Mouse (Mus musculus) limb, embryonic 10.5 days (tissue): ENCODE results near the gene Prr7. TPM values are rescaled to one million over a fixed set of nuclear protein-coding genes. Genes with fewer than 3 reads are reported as not detected.
A peak's percentile ranks its signal among the peaks of the same experiment; 100 is the strongest.
"Not testable (repeated sequence)": the region's sequence is repeated elsewhere in the genome, so short reads cannot be mapped to it uniquely, and the experiment has no call there.

Source experiments
- DNase-seq: peaks from one replicate; pipeline ENCODE4 v3.0.0-alpha.2; 2017; ENCODE audit warnings: low spot score
- H3K27ac ChIP-seq: fragments of 300-500 bp; sonication (generic); 2 replicates; pipeline ENCODE4 v1.5.1; 2016; ENCODE audit warnings: mild to moderate bottlenecking
- H3K27me3 ChIP-seq: fragments of 300-500 bp; sonication (generic); 2 replicates; pipeline ENCODE4 v1.6.1; 2016; ENCODE audit warnings: low read depth, mild to moderate bottlenecking; ENCODE audit not compliant: poor library complexity, severe bottlenecking
- H3K36me3 ChIP-seq: fragments of 300-500 bp; sonication (generic); 2 replicates; pipeline ENCODE4 v1.6.1; 2016; ENCODE audit warnings: mild to moderate bottlenecking, moderate library complexity
- H3K4me1 ChIP-seq: fragments of 300-500 bp; sonication (generic); 2 replicates; pipeline ENCODE4 v1.6.1; 2016
- H3K4me3 ChIP-seq: fragments of 300-500 bp; sonication (generic); 2 replicates; pipeline ENCODE4 v1.5.1; 2016; ENCODE audit warnings: mild to moderate bottlenecking, moderate library complexity
- H3K9me3 ChIP-seq: fragments of 300-500 bp; sonication (generic); replicated peaks from 2 replicates; pipeline ENCODE4 v1.6.1; 2016; ENCODE audit warnings: mild to moderate bottlenecking
- WGBS: fragments of 180-500 bp; shearing (Covaris S2); methylation state at CpG from one replicate; pipeline ENCODE4 v1.1.7; 2016; 5-methylcytosine and 5-hydroxymethylcytosine counted together
- polyA plus RNA-seq: library from polyadenylated mRNA; unstranded; fragments of >200 nt; fragmentation: Nextera tagmentation; extraction: Ambion mirVana; gene quantifications from 2 replicates; pipeline ENCODE4 v1.2.1, GENCODE M21; 2016

The Prr7 gene
- polyA plus RNA-seq, 1 experiment from 2014 or later: 0.34 TPM

- not testable (repeated sequence) for DNase-seq, H3K4me1 ChIP-seq, H3K4me3 ChIP-seq, H3K27ac ChIP-seq, H3K36me3 ChIP-seq, H3K27me3 ChIP-seq, H3K9me3 ChIP-seq
- 85% methylated on average over 15 of the region's 15 CpGs for WGBS
Observed at GRCm38 (mm10) chr13:55437111-55437629, 26.9 kb upstream of the Prr7 start.

- Histone ChIP-seq H3K4me1 (peaks cover 32% of the 10 kb centered on the region), H3K27me3 (no peaks in the 10 kb centered on the region), H3K9me3 (no peaks in the 10 kb centered on the region), H3K4me3 (peak overlapping the region; percentile 95), H3K27ac (peak overlapping the region; percentile 98), H3K36me3 (peaks cover 10% of the 10 kb centered on the region)
- no peak for DNase-seq
- 46% methylated on average over 9 of the region's 9 CpGs for WGBS
Observed at GRCm38 (mm10) chr13:55443799-55444285, 20.2 kb upstream of the Prr7 start.

- no peak for DNase-seq
- no peaks in the 10 kb centered on the region for H3K9me3 ChIP-seq
Observed at GRCm38 (mm10) chr13:55444286-55444936, 19.7 kb upstream of the Prr7 start.

GRCm38 (mm10) chr13:55444937-55445315, 19.1 kb upstream of the Prr7 start, which contains the start of gene Grk6:
Gene Grk6, plus strand, starts transcription at chr13:55445072.
- H3K27ac ChIP-seq: peak within 1 kb of the TSS; percentile 98
- H3K36me3 ChIP-seq: peaks cover 21% of the 10 kb centered on the region
- 0% methylated on average over 35 of the region's 35 CpGs for WGBS
- peaks cover 32% of the 10 kb centered on the region for H3K4me1 ChIP-seq
- no peaks in the 10 kb centered on the region for H3K9me3 ChIP-seq
- peak within 1 kb of the TSS; percentile 95 for H3K4me3 ChIP-seq
- peak; percentile 99 for DNase-seq
- no peaks in the 10 kb centered on the region for H3K27me3 ChIP-seq

More at GRCm38 (mm10) chr13:55444286-55444936, 19.7 kb upstream of the Prr7 start:
- H3K27me3 ChIP-seq: no peaks in the 10 kb centered on the region
- peaks cover 32% of the 10 kb centered on the region for H3K4me1 ChIP-seq
- peak overlapping the region; percentile 95 for H3K4me3 ChIP-seq
- WGBS: 1% methylated on average over 33 of the region's 33 CpGs
- peak overlapping the region; percentile 98 for H3K27ac ChIP-seq
- peaks cover 16% of the 10 kb centered on the region for H3K36me3 ChIP-seq

GRCm38 (mm10) chr13:55445361-55446091, 18.5 kb upstream of the Prr7 start:
- peak; percentile 77 for DNase-seq
- WGBS: 2% methylated on average over 66 of the region's 66 CpGs

GRCm38 (mm10) chr13:55446483-55447105, 17.5 kb upstream of the Prr7 start:
- peak overlapping the region; percentile 98 for H3K27ac ChIP-seq

More at GRCm38 (mm10) chr13:55445361-55446091, 18.5 kb upstream of the Prr7 start:
- Histone ChIP-seq H3K4me3 (peak overlapping the region; percentile 95), H3K9me3 (no peaks in the 10 kb centered on the region), H3K27ac (peak overlapping the region; percentile 98), H3K36me3 (peaks cover 27% of the 10 kb centered on the region), H3K27me3 (no peaks in the 10 kb centered on the region), H3K4me1 (peaks cover 32% of the 10 kb centered on the region)

GRCm38 (mm10) chr13:55447543-55447943, 16.5 kb upstream of the Prr7 start:
- no peaks in the 10 kb centered on the region for H3K27me3 ChIP-seq
- WGBS: 68% methylated on average over 3 of the region's 3 CpGs
- H3K4me3 ChIP-seq: no peak overlapping the region
- H3K4me1 ChIP-seq: peaks cover 32% of the 10 kb centered on the region
- peaks cover 47% of the 10 kb centered on the region for H3K36me3 ChIP-seq
- H3K9me3 ChIP-seq: no peaks in the 10 kb centered on the region
- no peak for DNase-seq
- H3K27ac ChIP-seq: no peak overlapping the region

More at GRCm38 (mm10) chr13:55446483-55447105, 17.5 kb upstream of the Prr7 start:
- Histone ChIP-seq H3K4me3 (peak overlapping the region; percentile 95), H3K4me1 (peaks cover 32% of the 10 kb centered on the region), H3K36me3 (peaks cover 38% of the 10 kb centered on the region), H3K9me3 (no peaks in the 10 kb centered on the region), H3K27me3 (no peaks in the 10 kb centered on the region)
- 87% methylated on average over 6 of the region's 6 CpGs for WGBS
- DNase-seq: no peak

- 94% methylated on average over 5 of the region's 5 CpGs for WGBS
Observed at GRCm38 (mm10) chr13:55448131-55448530, 15.9 kb upstream of the Prr7 start.

GRCm38 (mm10) chr13:55449205-55449604, 14.9 kb upstream of the Prr7 start:
- no peak overlapping the region for H3K27ac ChIP-seq
- H3K4me1 ChIP-seq: peaks cover 27% of the 10 kb centered on the region
- H3K36me3 ChIP-seq: peaks cover 64% of the 10 kb centered on the region
- H3K9me3 ChIP-seq: no peaks in the 10 kb centered on the region
- DNase-seq: no peak
- H3K27me3 ChIP-seq: no peaks in the 10 kb centered on the region
- no peak overlapping the region for H3K4me3 ChIP-seq
- 94% methylated on average over 9 of the region's 9 CpGs for WGBS

More at GRCm38 (mm10) chr13:55448131-55448530, 15.9 kb upstream of the Prr7 start:
- Histone ChIP-seq H3K27me3 (no peaks in the 10 kb centered on the region), H3K4me1 (peaks cover 32% of the 10 kb centered on the region), H3K9me3 (no peaks in the 10 kb centered on the region), H3K27ac (no peak overlapping the region), H3K36me3 (peaks cover 53% of the 10 kb centered on the region), H3K4me3 (no peak overlapping the region)
- no peak for DNase-seq

GRCm38 (mm10) chr13:55449679-55450441, 14.2 kb upstream of the Prr7 start:
- Histone ChIP-seq H3K36me3 (peaks cover 71% of the 10 kb centered on the region), H3K4me3 (no peak overlapping the region), H3K27me3 (no peaks in the 10 kb centered on the region), H3K4me1 (peaks cover 25% of the 10 kb centered on the region), H3K9me3 (no peaks in the 10 kb centered on the region), H3K27ac (no peak overlapping the region)
- WGBS: 91% methylated on average over 17 of the region's 17 CpGs
- DNase-seq: no peak

- Histone ChIP-seq H3K27me3 (no peaks in the 10 kb centered on the region), H3K9me3 (no peaks in the 10 kb centered on the region), H3K4me3 (no peak overlapping the region), H3K27ac (no peak overlapping the region), H3K36me3 (peaks cover 77% of the 10 kb centered on the region), H3K4me1 (peaks cover 22% of the 10 kb centered on the region)
- no peak for DNase-seq
- WGBS: 93% methylated on average over 11 of the region's 11 CpGs
Observed at GRCm38 (mm10) chr13:55450511-55450980, 13.5 kb upstream of the Prr7 start.

- DNase-seq: no peak
- peaks cover 85% of the 10 kb centered on the region for H3K36me3 ChIP-seq
- no peak overlapping the region for H3K27ac ChIP-seq
- H3K9me3 ChIP-seq: no peaks in the 10 kb centered on the region
- H3K27me3 ChIP-seq: no peaks in the 10 kb centered on the region
- H3K4me1 ChIP-seq: peaks cover 16% of the 10 kb centered on the region
- H3K4me3 ChIP-seq: no peak overlapping the region
- 93% methylated on average over 10 of the region's 10 CpGs for WGBS
Observed at GRCm38 (mm10) chr13:55451296-55451695, 12.8 kb upstream of the Prr7 start.
